Mouse (Mus musculus): Measurements from ENCODE around the gene Rnf220. TPM values are rescaled to one million over a fixed set of nuclear protein-coding genes. Genes with fewer than 3 reads are reported as not detected.

Gene Rnf220
- polyA plus RNA-seq, 1 experiment, result 60.9 TPM

- WGBS, result 34% methylated on average over 1 of the region's 1 CpGs
- no peak for DNase-seq (ENCODE audit: low read depth, low spot score)
These were observed 47.7 kb downstream of the Rnf220 start for GRCm38 (mm10) chr4:117449151-117449550.

- no peak for DNase-seq (ENCODE audit: low read depth, low spot score)
- 87% methylated on average over 3 of the region's 3 CpGs for WGBS
These were observed 48.9 kb downstream of the Rnf220 start for GRCm38 (mm10) chr4:117447926-117448325.

- 81% methylated on average over 19 of the region's 19 CpGs for WGBS
- no peak for DNase-seq (ENCODE audit: low read depth, low spot score)
These were observed 51.2 kb downstream of the Rnf220 start for GRCm38 (mm10) chr4:117445516-117446207.

- 74% methylated on average over 3 of the region's 3 CpGs for WGBS
- DNase-seq (ENCODE audit: low read depth, low spot score), result no peak
These were observed 57.9 kb downstream of the Rnf220 start for GRCm38 (mm10) chr4:117438919-117439318.

- DNase-seq (ENCODE audit: low read depth, low spot score), result no peak
- WGBS, result 94% methylated on average over 14 of the region's 14 CpGs
These were observed 58.8 kb downstream of the Rnf220 start for GRCm38 (mm10) chr4:117438064-117438463.

- 24% methylated on average over 14 of the region's 14 CpGs for WGBS
- no peak for DNase-seq (ENCODE audit: low read depth, low spot score)
These were observed 59.7 kb downstream of the Rnf220 start for GRCm38 (mm10) chr4:117436995-117437660.

GRCm38 (mm10) chr4:117434336-117434735, 62.5 kb downstream of the Rnf220 start:
- no peak for DNase-seq (ENCODE audit: low read depth, low spot score)
- 15% methylated on average over 8 of the region's 8 CpGs for WGBS

- 77% methylated on average over 9 of the region's 9 CpGs for WGBS
- DNase-seq (ENCODE audit: low read depth, low spot score), result no peak
These were observed 67.2 kb downstream of the Rnf220 start for GRCm38 (mm10) chr4:117429604-117430003.

- no peak for DNase-seq (ENCODE audit: low read depth, low spot score)
- 46% methylated on average over 12 of the region's 12 CpGs for WGBS
These were observed 69.3 kb downstream of the Rnf220 start for GRCm38 (mm10) chr4:117427540-117427939.

- no peak for DNase-seq (ENCODE audit: low read depth, low spot score)
- WGBS, result 94% methylated on average over 7 of the region's 7 CpGs
These were observed 75.8 kb downstream of the Rnf220 start for GRCm38 (mm10) chr4:117421077-117421476.

GRCm38 (mm10) chr4:117416827-117417226, 80.0 kb downstream of the Rnf220 start:
- peak; percentile 71 for DNase-seq (ENCODE audit: low read depth, low spot score)
- WGBS, result 13% methylated on average over 1 of the region's 1 CpGs

- WGBS, result 67% methylated on average over 3 of the region's 3 CpGs
- DNase-seq (ENCODE audit: low read depth, low spot score), result no peak
These were observed 86.8 kb downstream of the Rnf220 start for GRCm38 (mm10) chr4:117410049-117410410.

- DNase-seq (ENCODE audit: low read depth, low spot score), result no peak
- WGBS, result 88% methylated on average over 14 of the region's 14 CpGs
These were observed 87.5 kb downstream of the Rnf220 start for GRCm38 (mm10) chr4:117409144-117410048.

GRCm38 (mm10) chr4:117407945-117408344, 88.9 kb downstream of the Rnf220 start:
- DNase-seq (ENCODE audit: low read depth, low spot score), result no peak
- WGBS, result 88% methylated on average over 5 of the region's 5 CpGs

- no peak for DNase-seq (ENCODE audit: low read depth, low spot score)
- 34% methylated on average over 9 of the region's 9 CpGs for WGBS
These were observed 90.9 kb downstream of the Rnf220 start for GRCm38 (mm10) chr4:117405999-117406398.

- 89% methylated on average over 6 of the region's 6 CpGs for WGBS
- DNase-seq (ENCODE audit: low read depth, low spot score), result no peak
These were observed 91.6 kb downstream of the Rnf220 start for GRCm38 (mm10) chr4:117405211-117405610.

GRCm38 (mm10) chr4:117403411-117403810, 93.4 kb downstream of the Rnf220 start:
- 19% methylated on average over 3 of the region's 3 CpGs for WGBS
- DNase-seq (ENCODE audit: low read depth, low spot score), result peak; percentile 55

- WGBS, result 64% methylated on average over 11 of the region's 11 CpGs
- no peak for DNase-seq (ENCODE audit: low read depth, low spot score)
These were observed 99.7 kb downstream of the Rnf220 start for GRCm38 (mm10) chr4:117397128-117397527.

GRCm38 (mm10) chr4:117393027-117393426, 103.8 kb downstream of the Rnf220 start:
- WGBS, result 74% methylated on average over 7 of the region's 7 CpGs
- DNase-seq (ENCODE audit: low read depth, low spot score), result no peak

- DNase-seq (ENCODE audit: low read depth, low spot score), result no peak
- 54% methylated on average over 2 of the region's 2 CpGs for WGBS
These were observed 104.5 kb downstream of the Rnf220 start for GRCm38 (mm10) chr4:117392391-117392790.

All from large intestine, adult 2 months (tissue).